Mouse (Mus musculus) midbrain, embryonic 10.5 days (tissue): Measurements from ENCODE around the gene Ppp4r3a. TPM values are rescaled to one million over a fixed set of nuclear protein-coding genes. Genes with fewer than 3 reads are reported as not detected.
"Not testable (repeated sequence)": the region's sequence is repeated elsewhere in the genome, so short reads cannot be mapped to it uniquely, and the experiment has no call there.

Experiments used
- DNase-seq: peaks from one replicate; pipeline ENCODE4 v3.0.0-alpha.2; 2017; ENCODE audit warnings: low spot score
- H3K27ac ChIP-seq: fragments of 300-500 bp; sonication (generic); replicated peaks from 2 replicates; pipeline ENCODE4 v1.5.1; 2016; ENCODE audit warnings: mild to moderate bottlenecking
- H3K27me3 ChIP-seq: fragments of 300-500 bp; sonication (generic); 2 replicates; pipeline ENCODE4 v1.6.1; 2016; ENCODE audit warnings: low read depth, mild to moderate bottlenecking; ENCODE audit not compliant: poor library complexity, severe bottlenecking
- H3K36me3 ChIP-seq: fragments of 300-500 bp; sonication (generic); 2 replicates; pipeline ENCODE4 v1.6.1; 2016; ENCODE audit warnings: mild to moderate bottlenecking, moderate library complexity
- H3K4me1 ChIP-seq: fragments of 300-500 bp; sonication (generic); 2 replicates; pipeline ENCODE4 v1.6.1; 2016
- H3K4me3 ChIP-seq: fragments of 300-500 bp; sonication (generic); 2 replicates; pipeline ENCODE4 v1.5.1; 2016; ENCODE audit warnings: mild to moderate bottlenecking, moderate library complexity
- H3K9me3 ChIP-seq: fragments of 300-500 bp; sonication (generic); replicated peaks from 2 replicates; pipeline ENCODE4 v1.6.1; 2016; ENCODE audit warnings: mild to moderate bottlenecking
- WGBS: fragments of 180-500 bp; shearing (Covaris S2); methylation state at CpG from one replicate; pipeline ENCODE4 v1.1.7; 2016; 5-methylcytosine and 5-hydroxymethylcytosine counted together
- polyA plus RNA-seq: library from polyadenylated mRNA; unstranded; fragments of >200 nt; fragmentation: Nextera tagmentation; extraction: Ambion mirVana; gene quantifications from 2 replicates; pipeline ENCODE4 v1.2.1, GENCODE M21; 2016

Gene Ppp4r3a
- polyA plus RNA-seq = 51.5 and 52.1 TPM in 2 replicates

DNA sequence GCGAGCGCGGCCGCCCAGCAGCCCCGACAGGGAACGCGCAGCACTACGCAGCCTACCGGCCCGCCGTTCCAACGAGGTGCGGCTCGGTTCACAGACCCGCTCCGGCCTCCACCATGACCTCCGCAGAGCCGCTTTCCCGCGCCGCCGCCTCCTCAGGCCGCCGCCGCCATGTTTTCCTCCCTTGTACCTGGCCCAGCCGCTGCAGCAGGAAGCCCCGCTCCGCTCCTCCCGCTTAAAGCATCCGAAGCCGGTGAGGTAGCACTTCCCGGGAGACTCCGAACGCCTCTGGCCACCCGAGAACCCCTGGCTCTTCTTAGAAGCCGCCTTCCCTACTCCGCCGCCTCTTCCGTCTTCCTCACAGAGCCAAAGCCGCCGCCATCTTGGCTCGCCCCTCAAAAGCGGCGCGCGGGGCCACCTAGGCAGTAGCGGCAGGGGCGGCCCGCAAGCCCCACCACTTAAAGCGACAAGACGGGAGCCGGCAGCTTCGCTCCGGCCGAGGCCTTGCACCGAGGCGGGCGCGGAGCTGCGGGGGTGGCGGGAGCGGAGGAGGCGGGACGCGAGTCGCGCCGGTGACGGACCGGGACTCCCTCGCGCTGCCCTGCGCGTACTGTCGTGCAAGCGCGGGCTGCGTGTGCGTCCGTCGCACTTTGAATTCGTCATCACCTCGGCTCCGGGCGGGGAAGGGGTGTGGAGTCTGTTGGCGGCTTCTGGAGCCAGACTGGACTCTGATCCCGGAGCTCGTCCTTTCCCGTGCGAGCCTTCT is at the start of gene Ppp4r3a:
TSS of gene Ppp4r3a (minus strand) at position 627 of the 763 bp plus-strand sequence.
- Histone ChIP-seq H3K9me3 (no peaks in the 10 kb centered on the region), H3K36me3 (peaks cover 33% of the 10 kb centered on the region), H3K27ac (peak within 1 kb of the TSS; percentile 99), H3K4me3 (peak within 1 kb of the TSS; percentile 100), H3K4me1 (peaks cover 31% of the 10 kb centered on the region), H3K27me3 (no peaks in the 10 kb centered on the region)
- WGBS = under 1% methylated on average over 90 of the region's 90 CpGs
- DNase-seq = peak; percentile 97

DNA sequence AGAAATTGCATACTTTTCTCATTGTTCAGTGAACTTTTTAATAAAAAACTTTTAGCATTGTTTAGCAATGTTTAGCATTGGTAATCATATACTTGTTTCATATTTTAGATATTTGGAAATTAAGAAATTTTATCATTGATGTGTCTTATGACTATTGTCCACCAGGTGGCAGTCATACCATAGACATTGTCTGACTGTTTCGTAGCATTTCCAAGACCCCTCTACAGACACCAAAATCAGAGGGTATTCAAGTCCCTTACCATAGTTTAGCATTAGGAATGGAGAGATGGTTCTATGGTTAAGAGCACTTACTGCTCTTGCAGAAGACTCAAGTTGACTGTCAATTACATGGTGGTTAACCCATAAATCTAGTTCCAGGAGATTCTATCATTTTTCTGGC is 39.5 kb upstream of the Ppp4r3a start:
- WGBS = 30% methylated on average over 1 of the region's 1 CpGs
- H3K27me3 ChIP-seq = no peaks in the 10 kb centered on the region
- no peak overlapping the region for H3K4me3 ChIP-seq
- no peak overlapping the region for H3K27ac ChIP-seq
- no peak for DNase-seq
- no peaks in the 10 kb centered on the region for H3K9me3 ChIP-seq
- H3K36me3 ChIP-seq = no peaks in the 10 kb centered on the region
- H3K4me1 ChIP-seq = no peaks in the 10 kb centered on the region

DNA sequence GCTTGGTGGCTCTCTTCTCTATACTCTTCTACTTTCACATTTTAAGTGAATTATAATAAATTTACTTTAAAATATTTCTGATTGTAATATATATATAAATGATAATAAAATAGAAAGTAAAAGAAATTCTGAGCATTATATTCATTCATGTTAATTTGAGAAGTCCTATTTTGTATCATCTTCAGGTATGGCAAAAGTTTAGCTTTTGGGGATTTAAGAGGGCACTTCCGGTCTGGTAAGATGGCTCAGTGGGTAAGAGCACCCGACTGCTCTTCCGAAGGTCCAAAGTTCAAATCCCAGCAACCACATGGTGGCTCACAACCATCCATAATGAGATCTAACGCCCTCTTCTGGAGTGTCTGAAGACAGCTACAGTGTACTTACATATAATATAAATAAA is 38.6 kb upstream of the Ppp4r3a start:
- DNase-seq, H3K9me3 ChIP-seq, H3K36me3 ChIP-seq, H3K4me1 ChIP-seq, H3K4me3 ChIP-seq, H3K27me3 ChIP-seq, H3K27ac ChIP-seq: not testable (repeated sequence)
- 80% methylated on average over 4 of the region's 4 CpGs for WGBS

DNA sequence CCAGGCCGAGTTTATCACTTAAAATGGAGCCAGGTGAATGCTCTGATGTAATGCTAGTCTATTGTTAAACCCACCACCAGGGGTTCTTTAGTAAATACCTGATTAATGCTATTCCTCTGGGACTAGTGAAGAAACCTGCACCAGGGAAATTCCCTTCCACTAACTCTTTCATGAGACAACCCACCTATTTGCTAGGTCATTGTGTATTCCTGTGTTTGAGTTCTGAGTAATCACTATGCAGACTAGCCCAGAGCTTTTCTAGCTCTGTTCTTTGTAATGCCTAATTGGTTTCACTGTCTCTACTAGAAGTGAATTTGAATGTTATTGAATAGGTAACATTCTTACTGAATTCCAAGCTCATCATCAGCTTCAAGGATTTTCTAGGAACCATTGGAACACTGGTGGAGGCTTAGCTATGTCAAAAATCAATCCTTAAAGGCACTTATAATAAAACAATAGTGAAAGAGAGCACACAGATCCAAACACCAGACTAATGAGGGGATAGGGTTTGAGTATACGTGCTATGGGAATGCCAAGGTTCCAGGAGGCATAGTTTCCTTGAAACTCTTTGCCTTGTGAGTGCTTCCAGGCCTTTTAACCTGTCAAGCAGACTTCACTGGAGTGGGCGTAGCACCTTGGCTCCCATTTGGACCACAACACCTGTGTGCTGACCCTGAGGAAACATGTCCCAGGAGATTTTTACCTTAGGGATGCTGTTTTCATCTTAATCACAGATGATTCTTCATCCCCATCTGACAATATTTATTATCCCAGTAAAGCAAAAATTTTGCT is 26.5 kb upstream of the Ppp4r3a start:
- WGBS = 77% methylated on average over 3 of the region's 3 CpGs
- H3K4me3 ChIP-seq, H3K9me3 ChIP-seq, DNase-seq, H3K27me3 ChIP-seq, H3K36me3 ChIP-seq, H3K27ac ChIP-seq, H3K4me1 ChIP-seq: not testable (repeated sequence)

DNA sequence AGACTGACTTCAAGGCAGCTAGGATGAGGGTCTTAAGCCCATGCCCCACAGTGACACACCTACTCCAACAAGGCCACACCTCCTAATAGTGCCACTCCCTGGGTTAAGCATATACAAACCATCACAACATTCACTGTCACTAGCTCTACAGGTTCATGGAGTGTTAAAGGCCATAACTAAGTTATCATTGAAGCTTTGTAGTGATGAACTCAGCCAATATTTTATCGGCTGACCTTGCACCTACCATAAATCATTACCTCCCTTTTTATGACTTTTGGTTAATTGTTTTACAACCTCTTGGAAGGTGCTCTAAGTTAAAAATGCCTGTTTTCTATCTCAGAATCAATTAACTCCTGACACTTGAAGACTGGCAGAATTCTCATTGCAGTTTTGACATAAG is 24.2 kb upstream of the Ppp4r3a start:
- no peaks in the 10 kb centered on the region for H3K9me3 ChIP-seq
- H3K36me3 ChIP-seq = no peaks in the 10 kb centered on the region
- H3K27me3 ChIP-seq = no peaks in the 10 kb centered on the region
- H3K4me1 ChIP-seq = no peaks in the 10 kb centered on the region
- no peak overlapping the region for H3K27ac ChIP-seq
- no peak overlapping the region for H3K4me3 ChIP-seq
- DNase-seq = no peak
- WGBS = 94% methylated on average over 1 of the region's 1 CpGs

DNA sequence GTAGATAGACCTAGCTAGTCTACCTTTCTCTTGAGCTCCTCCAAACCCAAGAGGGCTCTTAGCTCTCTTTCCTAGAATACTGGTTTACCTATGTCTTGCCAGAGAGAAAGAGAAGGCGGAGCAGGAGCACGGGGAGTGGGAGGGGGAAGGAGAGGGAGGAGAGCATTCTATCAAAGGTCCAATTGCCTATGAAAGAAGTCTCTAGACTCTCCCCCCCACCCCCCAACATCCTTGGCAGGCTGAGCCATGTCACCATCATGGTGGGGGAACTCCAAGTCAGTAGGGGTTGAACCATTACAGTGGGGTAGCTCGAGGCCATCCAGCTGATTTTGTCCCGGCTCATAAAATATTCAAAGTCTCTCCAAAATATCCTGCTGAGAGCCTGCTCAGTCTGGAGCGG is 22.1 kb upstream of the Ppp4r3a start:
- no peaks in the 10 kb centered on the region for H3K4me1 ChIP-seq
- peaks cover 7% of the 10 kb centered on the region; the same call in 1 of the 2 replicates for H3K9me3 ChIP-seq
- H3K27ac ChIP-seq = no peak overlapping the region
- 52% methylated on average over 5 of the region's 5 CpGs for WGBS
- no peak for DNase-seq
- no peaks in the 10 kb centered on the region for H3K36me3 ChIP-seq
- H3K4me3 ChIP-seq = no peak overlapping the region
- H3K27me3 ChIP-seq = no peaks in the 10 kb centered on the region

- WGBS = 77% methylated on average over 3 of the region's 3 CpGs
- H3K27me3 ChIP-seq = no peaks in the 10 kb centered on the region
- no peak for DNase-seq
Measured at GRCm38 (mm10) chr12:101102648-101103047, 19.1 kb upstream of the Ppp4r3a start.

GRCm38 (mm10) chr12:101093678-101094077 is 10.2 kb upstream of the Ppp4r3a start:
- H3K4me3 ChIP-seq = not testable (repeated sequence)
- 67% methylated on average over 3 of the region's 3 CpGs for WGBS

More at GRCm38 (mm10) chr12:101102648-101103047, 19.1 kb upstream of the Ppp4r3a start:
- Histone ChIP-seq H3K36me3 (no peaks in the 10 kb centered on the region), H3K27ac (no peak overlapping the region), H3K4me1 (no peaks in the 10 kb centered on the region), H3K4me3 (no peak overlapping the region), H3K9me3 (peaks cover 11% of the 10 kb centered on the region; the same call in 1 of the 2 replicates)

DNA sequence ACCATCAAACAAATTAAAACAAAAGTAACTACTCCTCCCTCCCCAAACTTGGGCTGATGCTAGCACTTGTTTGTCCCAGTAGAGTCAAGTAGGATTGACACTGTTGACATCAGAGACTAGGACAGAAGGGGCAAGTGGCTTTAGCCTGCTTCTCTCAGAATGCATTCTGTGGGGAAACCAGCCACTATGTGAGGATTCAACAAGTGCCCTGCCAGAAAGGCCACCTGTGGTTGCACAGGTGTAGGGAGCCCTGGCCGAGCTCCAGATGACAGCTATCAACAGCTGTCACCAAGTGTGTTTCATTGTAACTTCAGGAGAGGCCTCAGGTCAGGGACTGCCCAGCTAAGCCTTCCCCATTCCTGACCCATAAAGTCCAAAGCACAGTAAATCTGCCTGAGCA is 6.5 kb upstream of the Ppp4r3a start:
- no peak for DNase-seq
- Histone ChIP-seq H3K4me3 (no peak overlapping the region), H3K4me1 (no peaks in the 10 kb centered on the region), H3K36me3 (0 out of 2 replicates have a peak, but pooled peaks cover 2% of the 10 kb centered on the region), H3K9me3 (no peaks in the 10 kb centered on the region), H3K27ac (no peak overlapping the region), H3K27me3 (no peaks in the 10 kb centered on the region)
- WGBS = 78% methylated on average over 1 of the region's 1 CpGs

More at GRCm38 (mm10) chr12:101093678-101094077, 10.2 kb upstream of the Ppp4r3a start:
- not testable (repeated sequence) for H3K27ac ChIP-seq, H3K9me3 ChIP-seq, DNase-seq, H3K4me1 ChIP-seq, H3K36me3 ChIP-seq, H3K27me3 ChIP-seq

DNA sequence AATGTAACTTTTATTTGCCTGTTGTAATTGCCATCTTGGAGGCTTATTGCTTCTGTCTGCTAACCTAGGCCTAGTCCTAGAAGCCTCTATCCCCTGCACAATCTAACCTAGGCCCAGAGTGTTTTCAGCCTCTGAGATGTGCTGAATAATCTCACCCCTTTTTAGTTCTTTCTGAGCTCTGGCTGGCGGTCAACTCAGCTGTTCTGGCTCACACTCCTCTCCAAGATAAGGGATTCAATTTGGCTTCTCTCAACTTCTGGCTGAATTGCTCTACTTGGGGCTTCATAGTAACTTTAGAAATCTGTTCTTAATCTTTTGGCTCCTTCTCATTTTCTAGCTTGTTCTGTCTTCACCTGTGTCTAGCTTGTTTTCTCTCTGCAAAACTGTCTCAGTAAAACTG is 3.9 kb upstream of the Ppp4r3a start:
- no peak for DNase-seq
- peaks cover 10% of the 10 kb centered on the region for H3K4me1 ChIP-seq
- 87% methylated on average over 1 of the region's 1 CpGs for WGBS

DNA sequence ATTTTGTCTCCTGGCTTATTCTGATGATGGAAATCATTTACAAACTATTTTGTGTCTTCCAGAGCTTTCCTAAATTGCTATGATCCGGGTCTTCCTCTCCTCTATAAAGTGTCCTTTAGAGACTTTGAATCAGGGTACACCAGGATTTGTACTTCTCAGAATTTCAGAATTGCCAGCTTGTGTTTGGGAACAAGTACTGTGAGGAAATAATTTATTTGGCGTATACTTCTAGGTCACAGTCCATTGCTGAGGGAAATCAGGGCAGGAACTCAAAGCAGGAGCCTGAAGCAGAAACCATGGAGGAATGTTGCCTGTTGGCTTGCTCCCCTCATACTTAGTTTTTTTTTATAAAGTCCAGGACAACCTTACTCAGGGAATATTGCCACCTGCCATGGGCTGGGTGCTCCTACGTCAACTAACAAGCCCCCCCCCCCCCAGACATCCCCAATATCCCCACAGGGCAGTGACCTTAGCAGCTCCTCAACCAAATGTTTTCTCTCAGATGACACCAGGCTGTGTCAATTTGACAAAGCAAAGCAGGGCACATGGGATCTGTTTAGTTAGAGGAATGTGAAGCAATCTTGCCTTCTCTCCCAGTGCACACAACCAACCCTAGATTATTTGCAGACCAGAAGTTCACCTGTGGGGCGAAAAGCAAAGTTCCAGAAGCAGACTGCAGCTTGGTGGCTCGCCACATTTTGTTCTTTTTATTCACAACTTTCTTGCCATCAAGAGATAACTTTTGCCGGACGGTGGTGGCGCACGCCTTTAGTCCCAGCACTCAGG is 1.6 kb upstream of the Ppp4r3a start:
- 91% methylated on average over 9 of the region's 9 CpGs for WGBS
- Histone ChIP-seq H3K9me3 (no peaks in the 10 kb centered on the region), H3K27ac (no peak overlapping the region), H3K4me3 (peak overlapping the region; percentile 100; the same call in 1 of the 2 replicates), H3K36me3 (peaks cover 17% of the 10 kb centered on the region), H3K27me3 (no peaks in the 10 kb centered on the region), H3K4me1 (peaks cover 31% of the 10 kb centered on the region)
- DNase-seq = no peak

More for the DNA sequence above, 3.9 kb upstream of the Ppp4r3a start:
- Histone ChIP-seq H3K4me3 (no peak overlapping the region), H3K27ac (no peak overlapping the region), H3K36me3 (0 out of 2 replicates have a peak, but pooled peaks cover 2% of the 10 kb centered on the region), H3K27me3 (no peaks in the 10 kb centered on the region), H3K9me3 (no peaks in the 10 kb centered on the region)

DNA sequence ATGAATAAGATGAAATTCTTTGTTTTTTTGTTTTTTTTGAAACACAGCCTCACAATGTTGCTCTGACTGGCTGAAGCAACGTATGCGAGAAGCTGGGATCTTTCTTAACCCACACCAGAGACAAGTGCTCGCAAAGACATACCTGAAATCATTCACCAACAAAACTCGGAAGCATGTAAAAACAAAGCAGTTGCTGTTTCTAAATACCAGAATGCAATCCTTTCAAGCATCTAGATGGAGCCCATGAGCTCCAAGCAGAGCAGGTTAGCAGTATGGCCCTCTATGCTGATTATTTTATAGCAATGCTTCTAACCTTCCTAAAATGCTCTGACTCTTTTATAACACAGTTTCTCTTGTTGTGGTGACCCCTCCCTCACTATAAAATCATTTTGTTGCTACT is 735 bp upstream of the Ppp4r3a start:
- no peaks in the 10 kb centered on the region for H3K9me3 ChIP-seq
- H3K4me3 ChIP-seq = peak overlapping the region; percentile 100
- peaks cover 31% of the 10 kb centered on the region for H3K4me1 ChIP-seq
- DNase-seq = no peak
- no peaks in the 10 kb centered on the region for H3K27me3 ChIP-seq
- H3K27ac ChIP-seq = peak overlapping the region; percentile 99
- WGBS = 31% methylated on average over 4 of the region's 4 CpGs
- H3K36me3 ChIP-seq = peaks cover 25% of the 10 kb centered on the region
